Comparison of ENCODE assay signal across 8 mouse cellular contexts in the genomic region with DNA sequence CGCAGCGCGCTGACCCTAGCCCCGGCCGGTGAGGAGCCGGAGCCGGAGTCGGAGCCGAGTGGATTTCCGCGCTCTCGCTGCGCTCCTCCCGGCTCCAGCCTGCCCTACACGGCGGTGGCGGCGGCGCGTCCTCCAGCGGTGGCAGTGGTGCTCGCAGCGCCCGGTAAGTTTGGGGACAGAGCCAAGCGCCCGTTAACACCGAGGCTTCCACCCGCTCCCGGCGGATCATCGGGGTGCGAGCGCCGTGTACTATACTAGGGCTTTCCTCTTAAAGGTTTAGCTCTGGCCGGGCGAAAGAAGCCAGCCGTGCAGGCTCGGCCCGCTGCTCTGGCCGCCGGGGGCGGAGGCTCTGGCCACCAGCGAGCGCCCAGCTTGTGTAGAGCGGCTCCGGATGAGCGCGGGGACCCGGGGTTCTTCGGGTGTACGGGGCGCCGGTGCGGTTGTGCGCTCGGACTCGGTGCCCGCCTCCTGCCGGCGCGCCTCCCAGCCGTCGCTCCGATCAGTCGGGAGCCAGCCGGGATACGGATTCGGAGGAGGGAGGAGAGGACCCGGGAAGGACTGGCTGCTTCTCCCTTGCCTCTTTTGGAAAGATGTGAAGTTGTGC. TPM values are rescaled to one million over a fixed set of nuclear protein-coding genes. Genes with fewer than 3 reads are reported as not detected.
DNase-seq lines count a peak whose midpoint lies in the region; ATAC-seq and TF ChIP-seq lines count a peak whose summit lies in the region.

No protein-coding gene starts in this region.

- peak overlapping the region; percentile 88 for H3K4me3 ChIP-seq in heart, adult 2 months
- H3K4me3 ChIP-seq in embryonic facial prominence, embryonic 12.5 days: peak overlapping the region; percentile 81
- H3K4me3 ChIP-seq in limb, embryonic 15.5 days: peak overlapping the region; percentile 95
- peak overlapping the region; percentile 97 for H3K4me3 ChIP-seq in neural tube, embryonic 12.5 days

- WGBS in heart, adult 2 months: under 1% methylated on average over 68 of the region's 69 CpGs
- under 1% methylated on average over 65 of the region's 69 CpGs for WGBS in embryonic facial prominence, embryonic 12.5 days
- WGBS in limb, embryonic 15.5 days: under 1% methylated on average over 60 of the region's 69 CpGs
- WGBS in neural tube, embryonic 12.5 days: under 1% methylated on average over 69 of the region's 69 CpGs

- H3K4me1 ChIP-seq in heart, adult 2 months (ENCODE audit: control insufficient read depth, insufficient read depth, low read length): peaks cover 14% of the 10 kb centered on the region
- peaks cover 48% of the 10 kb centered on the region for H3K4me1 ChIP-seq in embryonic facial prominence, embryonic 12.5 days
- peaks cover 63% of the 10 kb centered on the region for H3K4me1 ChIP-seq in limb, embryonic 15.5 days
- H3K4me1 ChIP-seq in neural tube, embryonic 12.5 days: peaks cover 52% of the 10 kb centered on the region

- TF ChIP-seq CTCF in heart, adult 2 months (IDR thresholded peaks at IDR 0.05): peak; percentile 74

- intact Hi-C loops in heart, adult 2 months (cut with DNase I): loop anchor here (2.0 to 5.0 kb wide), 4 partner anchors 63 to 957 kb away; no protein-coding TSS in a partner anchor
- intact Hi-C loops in heart, postnatal 25 days (cut with DNase I): loop anchor here (5.0 to 10.0 kb wide), 2 partner anchors 557 to 965 kb away; no protein-coding TSS in a partner anchor
- intact Hi-C loops in heart, postnatal 14 days (cut with DNase I): loop anchor here (5.0 to 10.0 kb wide), 4 partner anchors 237 to 962 kb away; no protein-coding TSS in a partner anchor

- no peaks in the 10 kb centered on the region for H3K36me3 ChIP-seq in heart, adult 2 months (ENCODE audit: control insufficient read depth, insufficient read depth, low read length)
- H3K36me3 ChIP-seq in embryonic facial prominence, embryonic 12.5 days: no peaks in the 10 kb centered on the region
- H3K36me3 ChIP-seq in limb, embryonic 15.5 days: 0 out of 2 replicates have a peak, but pooled peaks cover 2% of the 10 kb centered on the region
- no peaks in the 10 kb centered on the region for H3K36me3 ChIP-seq in neural tube, embryonic 12.5 days

- no peaks in the 10 kb centered on the region for H3K27me3 ChIP-seq in heart, adult 2 months (ENCODE audit: control insufficient read depth, insufficient read depth, low read length)
- no peaks in the 10 kb centered on the region for H3K27me3 ChIP-seq in embryonic facial prominence, embryonic 12.5 days
- H3K27me3 ChIP-seq in limb, embryonic 15.5 days: no peaks in the 10 kb centered on the region
- no peaks in the 10 kb centered on the region for H3K27me3 ChIP-seq in neural tube, embryonic 12.5 days (replicated peaks)

- peak; percentile 13; the same call in 1 of the 2 replicates for ATAC-seq in embryonic facial prominence, embryonic 12.5 days (ENCODE audit: insufficient number of reproducible peaks, insufficient read depth, low FRiP score, low TSS enrichment)
- ATAC-seq in limb, embryonic 15.5 days (ENCODE audit: insufficient number of reproducible peaks, low FRiP score, low TSS enrichment, low read depth): no peak
- peak; percentile 14 for ATAC-seq in neural tube, embryonic 12.5 days (ENCODE audit: low FRiP score, low read depth)

- no peaks in the 10 kb centered on the region for H3K9me3 ChIP-seq in embryonic facial prominence, embryonic 12.5 days
- H3K9me3 ChIP-seq in limb, embryonic 15.5 days: no peaks in the 10 kb centered on the region
- H3K9me3 ChIP-seq in neural tube, embryonic 12.5 days: no peaks in the 10 kb centered on the region

- peak overlapping the region; percentile 80 for H3K4me2 ChIP-seq in embryonic facial prominence, embryonic 12.5 days (replicated peaks)
- peak overlapping the region; percentile 93 for H3K4me2 ChIP-seq in limb, embryonic 15.5 days
- peak overlapping the region; percentile 96 for H3K4me2 ChIP-seq in neural tube, embryonic 12.5 days (replicated peaks)

- peaks cover 2% of the 10 kb centered on the region for H3K79me2 ChIP-seq in heart, adult 2 months (replicated peaks; ENCODE audit: control insufficient read depth, insufficient read depth, low read length)

- peak overlapping the region; percentile 89 for H3K9ac ChIP-seq in heart, adult 2 months (ENCODE audit: low read depth, low read length)
- H3K9ac ChIP-seq in embryonic facial prominence, embryonic 12.5 days: peak overlapping the region; percentile 97
- H3K9ac ChIP-seq in limb, embryonic 15.5 days: peak overlapping the region; percentile 72
- H3K9ac ChIP-seq in neural tube, embryonic 12.5 days: peak overlapping the region; percentile 99

- DNase-seq in heart, adult 2 months: no peak
- DNase-seq in heart, postnatal 25 days (ENCODE audit: low spot score): no peak
- DNase-seq in CD4-positive, CD25-positive, alpha-beta regulatory T cell, adult 2 months (ENCODE audit: low read depth, low spot score): peak; percentile 81
- DNase-seq in heart, postnatal 14 days: peak; percentile 83 to 84
- peak; percentile 88 for DNase-seq in thymus, postnatal 4 days

- peak overlapping the region; percentile 97 for H3K27ac ChIP-seq in heart, adult 2 months
- peak overlapping the region; percentile 100 for H3K27ac ChIP-seq in embryonic facial prominence, embryonic 12.5 days
- H3K27ac ChIP-seq in limb, embryonic 15.5 days: peak overlapping the region; percentile 100
- peak overlapping the region; percentile 99 for H3K27ac ChIP-seq in neural tube, embryonic 12.5 days

- TF ChIP-seq POLR2A in heart, adult 2 months (IDR thresholded peaks at IDR 0.05; ENCODE audit: insufficient read depth, low read depth, low read length): 0 out of 2 replicates have a peak, but pooled peaks have one; percentile 5

- no peak for TF ChIP-seq EP300 in heart, adult 2 months (IDR thresholded peaks at IDR 0.05; ENCODE audit: insufficient read depth, low read depth, low read length)

RNA-seq across cellular contexts. Expression of a gene that starts 0.5 kb away (rescaled TPM):
- total RNA-seq in heart, adult 2 months (2021): 10 to 100 TPM; 40.7 to 42.0 TPM
- polyA plus RNA-seq in heart, adult 2 months (2012; rRNA removed): 21.8 and 27.1 TPM in 2 replicates
- total RNA-seq in heart, postnatal 25 days (2021): 10 to 100 TPM; 40.2 to 49.9 TPM
- polyA plus RNA-seq in embryonic facial prominence, embryonic 12.5 days (2016; fragmentation: Nextera tagmentation; extraction: Ambion mirVana): 43.8 and 46.3 TPM in 2 replicates
- 10 to 100 TPM; 53.9 to 59.4 TPM for total RNA-seq in heart, postnatal 14 days (2021)
- polyA plus RNA-seq in limb, embryonic 15.5 days (2015; fragmentation: Nextera tagmentation; extraction: Ambion mirVana): 41.9 and 50.5 TPM in 2 replicates
- 62.2 and 63.4 TPM in 2 replicates for polyA plus RNA-seq in neural tube, embryonic 12.5 days (2016; fragmentation: Nextera tagmentation; extraction: Ambion mirVana)

Comparison
In these comparisons a context has a peak if more than half of its experiments do, and no peak if none do; other contexts are left out.
1. DNase-seq: peak in CD4-positive, CD25-positive, alpha-beta regulatory T cell, adult 2 months (single experiment), heart, postnatal 14 days (2 of 2) and thymus, postnatal 4 days (single experiment); none in heart, adult 2 months (0 of 2) and heart, postnatal 25 days (single experiment).
2. Peak in every context shown above with its lines, with median percentiles within 50 percentile points of each other: H3K27ac ChIP-seq, H3K4me3 ChIP-seq, H3K9ac ChIP-seq and H3K4me2 ChIP-seq.